Mouse (Mus musculus) heart, postnatal 0 days (tissue): ENCODE measurements around the gene Bola3.

ENCODE experiments used
- CTCF ChIP-seq: IDR thresholded peaks from 2 replicates; pipeline ENCODE4 v1.5.1; 2016; ENCODE audit warnings: antibody characterized with exemption, control low read depth, low read depth
- EP300 ChIP-seq: IDR thresholded peaks from 2 replicates; pipeline ENCODE4 v1.6.1; 2016; ENCODE audit warnings: antibody characterized with exemption, low read depth

DNA sequence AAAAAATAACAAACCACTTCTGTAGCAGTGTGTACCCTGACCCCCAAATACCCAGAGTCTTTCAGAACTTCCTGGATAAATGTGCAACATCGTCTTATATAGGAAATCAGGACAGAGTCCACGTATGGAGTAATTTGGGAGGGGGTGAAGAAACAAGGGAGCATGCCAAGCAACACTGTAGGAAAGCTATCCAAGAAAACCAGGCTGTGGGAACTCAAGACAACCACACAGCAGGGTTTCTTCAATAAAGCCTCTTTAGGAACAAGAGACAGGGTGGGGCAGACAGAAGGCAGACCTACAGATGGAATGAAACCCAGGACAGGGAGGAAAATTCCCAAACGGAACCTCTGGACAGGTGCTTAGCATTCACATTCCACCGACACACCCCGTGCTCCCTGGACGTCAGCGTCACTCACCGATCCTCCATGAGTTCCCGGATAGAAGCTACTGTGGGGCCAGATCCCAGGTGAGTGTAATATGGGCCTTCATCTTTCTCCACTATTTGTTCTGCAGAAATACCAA is 36.7 kb downstream of the Bola3 start:
- TF ChIP-seq EP300 (no peak), CTCF (no peak)
